Mouse (Mus musculus) E14TG2a.4 (cell line): ENCODE measurements around the gene Gal3st1.

ENCODE experiments used
- H3K27me3 ChIP-seq: 2 replicates; pipeline ENCODE4 v1.6.1; 2014; ENCODE audit warnings: low read length, control low read depth; ENCODE audit not compliant: insufficient read depth
- H3K36me3 ChIP-seq: 2 replicates; pipeline ENCODE4 v1.6.1; 2014; ENCODE audit warnings: low read length, control low read depth; ENCODE audit not compliant: insufficient read depth
- H3K4me1 ChIP-seq: replicated peaks from 2 replicates; pipeline ENCODE4 v1.6.1; 2014; ENCODE audit warnings: low read depth, low read length, control low read depth
- H3K4me3 ChIP-seq: replicated peaks from 2 replicates; pipeline ENCODE4 v1.5.1; 2014; ENCODE audit warnings: mild to moderate bottlenecking, low read length
- H3K9me3 ChIP-seq: 2 replicates; pipeline ENCODE4 v1.6.1; 2014; ENCODE audit warnings: low read length, control low read depth
- CTCF ChIP-seq: conservative IDR thresholded peaks from 2 replicates; pipeline ENCODE4 v1.5.1; 2014; ENCODE audit warnings: low read length
- NANOG ChIP-seq: IDR thresholded peaks from 2 replicates; pipeline ENCODE4 v1.6.1; 2014; ENCODE audit warnings: borderline replicate concordance, low read length, mixed read lengths
- POU5F1 ChIP-seq: IDR thresholded peaks from 2 replicates; pipeline ENCODE4 v1.6.1; 2014; ENCODE audit warnings: low read length, borderline replicate concordance

The Gal3st1 gene

DNA sequence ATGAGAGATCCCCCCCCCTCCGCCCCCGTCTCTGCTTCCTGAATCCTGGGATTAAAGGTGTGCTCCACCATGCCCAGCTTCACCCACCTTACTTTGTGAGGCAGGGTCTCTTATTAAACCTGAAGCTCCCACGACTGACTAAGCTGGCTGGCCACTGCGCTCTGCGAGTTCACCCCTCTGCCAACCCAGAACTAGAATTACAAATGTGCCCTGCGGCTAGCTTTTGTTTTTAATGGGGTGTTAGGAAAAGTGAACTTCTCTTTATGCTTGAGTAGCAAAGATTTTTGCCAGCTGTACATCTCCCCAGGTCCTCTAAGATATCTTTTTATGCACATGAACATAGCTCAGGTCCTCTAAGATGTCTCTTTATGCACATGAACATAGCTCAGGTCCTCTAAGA is 10.5 kb downstream of the Gal3st1 start:
- peaks cover 34% of the 10 kb centered on the region for H3K4me1 ChIP-seq

DNA sequence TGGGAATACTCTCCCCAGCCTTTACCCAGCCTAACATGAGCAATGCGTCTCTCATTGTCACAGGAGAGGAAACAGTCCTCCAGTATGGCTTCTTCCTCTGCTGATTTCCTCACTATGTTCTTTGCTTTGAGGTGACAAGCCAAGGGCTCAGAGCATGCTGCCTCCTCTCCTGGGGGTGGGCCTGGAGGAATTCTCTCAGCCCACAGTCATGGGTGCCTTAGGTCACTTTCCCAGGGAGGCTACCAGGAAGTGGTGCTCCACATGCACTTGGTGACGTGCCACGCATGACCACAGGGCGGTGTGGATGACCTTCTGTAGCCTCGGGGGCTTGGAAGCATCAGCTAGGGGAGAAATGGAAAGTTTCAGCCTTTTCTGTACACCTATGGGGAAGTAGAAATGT is 12.1 kb downstream of the Gal3st1 start:
- Histone ChIP-seq H3K27me3 (peaks cover 76% of the 10 kb centered on the region), H3K9me3 (no peaks in the 10 kb centered on the region), H3K4me3 (no peak overlapping the region), H3K4me1 (peaks cover 29% of the 10 kb centered on the region), H3K36me3 (no peaks in the 10 kb centered on the region)
- no peak for TF ChIP-seq NANOG
- TF ChIP-seq POU5F1, result no peak
- no peak for TF ChIP-seq CTCF

More for the DNA sequence above, 10.5 kb downstream of the Gal3st1 start:
- TF ChIP-seq POU5F1 (no peak), CTCF (no peak), NANOG (no peak)
- H3K27me3 ChIP-seq, result peaks cover 60% of the 10 kb centered on the region
- H3K36me3 ChIP-seq, result no peaks in the 10 kb centered on the region
- no peak overlapping the region for H3K4me3 ChIP-seq
- no peaks in the 10 kb centered on the region for H3K9me3 ChIP-seq

DNA sequence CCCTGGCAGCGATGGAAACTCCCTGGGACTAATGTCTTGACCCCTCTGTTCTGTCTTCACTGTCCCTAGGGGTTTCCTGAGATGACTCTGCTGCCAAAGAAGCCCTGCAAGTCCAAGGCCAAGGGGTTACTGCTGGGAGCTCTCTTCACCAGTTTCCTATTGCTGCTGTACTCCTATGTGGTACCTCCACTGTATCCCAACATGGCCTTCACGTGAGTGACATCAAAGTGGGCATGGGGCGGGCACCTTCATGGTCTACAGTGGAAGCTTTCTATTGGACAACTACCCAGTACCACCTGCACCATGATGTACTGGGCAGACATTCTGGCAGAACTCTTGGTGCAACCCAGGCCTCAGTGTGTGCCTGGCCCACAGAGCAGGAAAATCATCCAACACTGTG is 13.4 kb downstream of the Gal3st1 start:
- no peaks in the 10 kb centered on the region for H3K9me3 ChIP-seq
- TF ChIP-seq CTCF (no peak), POU5F1 (no peak), NANOG (no peak)
- no peak overlapping the region for H3K4me3 ChIP-seq
- peaks cover 74% of the 10 kb centered on the region for H3K27me3 ChIP-seq
- no peaks in the 10 kb centered on the region for H3K36me3 ChIP-seq
- peaks cover 26% of the 10 kb centered on the region for H3K4me1 ChIP-seq

DNA sequence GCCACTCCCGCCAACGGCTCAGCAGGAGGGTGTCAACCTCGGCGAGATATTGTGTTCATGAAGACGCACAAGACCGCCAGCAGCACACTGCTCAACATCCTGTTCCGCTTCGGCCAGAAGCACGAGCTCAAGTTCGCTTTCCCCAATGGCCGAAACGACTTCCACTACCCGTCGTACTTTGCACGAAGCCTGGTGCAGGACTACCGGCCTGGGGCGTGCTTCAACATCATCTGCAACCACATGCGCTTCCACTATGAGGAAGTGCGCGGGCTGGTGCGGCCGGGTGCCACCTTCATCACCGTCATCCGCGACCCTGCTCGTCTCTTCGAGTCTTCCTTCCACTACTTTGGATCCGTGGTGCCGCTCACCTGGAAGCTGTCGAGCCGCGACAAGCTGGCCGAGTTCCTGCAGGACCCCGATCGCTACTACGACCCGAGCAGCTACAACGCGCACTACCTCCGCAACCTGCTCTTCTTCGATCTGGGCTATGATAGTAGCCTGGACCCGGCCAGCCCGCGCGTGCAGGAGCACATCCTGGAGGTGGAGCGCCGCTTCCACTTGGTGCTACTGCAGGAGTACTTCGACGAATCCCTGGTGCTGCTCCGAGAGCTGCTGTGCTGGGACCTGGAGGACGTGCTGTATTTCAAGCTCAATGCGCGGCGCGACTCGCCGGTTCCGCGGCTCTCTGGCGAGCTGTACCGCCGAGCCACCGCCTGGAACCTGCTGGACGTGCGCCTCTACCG is 14.7 kb downstream of the Gal3st1 start:
- peaks cover 14% of the 10 kb centered on the region for H3K4me1 ChIP-seq
- no peaks in the 10 kb centered on the region for H3K36me3 ChIP-seq
- peak overlapping the region; percentile 71 for H3K4me3 ChIP-seq
- TF ChIP-seq NANOG (no peak), CTCF (no peak), POU5F1 (no peak)
- H3K9me3 ChIP-seq, result no peaks in the 10 kb centered on the region
- peaks cover 61% of the 10 kb centered on the region for H3K27me3 ChIP-seq

DNA sequence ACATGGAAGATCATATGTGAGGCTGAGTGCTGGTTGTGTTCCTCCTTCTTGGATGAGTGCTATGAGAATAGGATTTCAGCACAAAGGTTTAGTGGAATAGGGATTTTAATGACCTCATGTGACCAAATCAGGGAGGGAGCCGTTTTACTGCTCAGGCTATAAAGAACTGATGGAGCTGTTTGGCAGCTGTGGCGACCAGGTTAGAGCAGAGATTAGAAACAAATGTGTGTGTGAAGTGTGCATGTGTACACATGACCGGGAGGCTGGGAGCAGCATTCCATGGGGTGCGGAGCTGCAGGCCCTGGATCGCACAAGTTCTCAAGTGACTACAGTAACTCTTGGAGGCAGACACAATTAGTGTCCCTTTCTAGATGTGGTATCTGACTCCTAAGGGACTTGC is 16.1 kb downstream of the Gal3st1 start:
- Histone ChIP-seq H3K9me3 (no peaks in the 10 kb centered on the region), H3K36me3 (no peaks in the 10 kb centered on the region)
- TF ChIP-seq CTCF, result no peak
- TF ChIP-seq NANOG, result no peak
- TF ChIP-seq POU5F1, result no peak

DNA sequence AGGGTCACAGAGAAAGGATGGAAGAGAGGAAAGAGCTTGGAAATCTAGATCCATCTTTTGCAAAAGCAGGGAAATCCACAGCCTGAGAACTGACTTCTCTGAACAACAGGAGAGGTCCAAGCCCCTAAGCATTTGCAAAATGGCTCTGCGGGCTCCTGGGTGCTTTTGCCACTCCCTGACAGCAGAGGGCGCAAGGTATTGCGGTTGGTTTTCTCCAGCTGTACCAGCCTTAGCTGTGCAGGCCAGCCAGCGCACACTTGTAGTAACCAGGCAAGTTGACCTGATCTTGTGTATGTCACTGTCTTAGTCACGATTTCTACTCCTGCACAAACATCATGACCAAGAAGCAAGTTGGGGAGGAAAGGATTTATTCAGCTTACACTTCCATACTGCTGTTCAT is 18.2 kb downstream of the Gal3st1 start:
- H3K9me3 ChIP-seq, result no peaks in the 10 kb centered on the region

More for the DNA sequence above, 16.1 kb downstream of the Gal3st1 start:
- peaks cover 63% of the 10 kb centered on the region for H3K27me3 ChIP-seq
- H3K4me3 ChIP-seq, result no peak overlapping the region
- H3K4me1 ChIP-seq, result peaks cover 14% of the 10 kb centered on the region

DNA sequence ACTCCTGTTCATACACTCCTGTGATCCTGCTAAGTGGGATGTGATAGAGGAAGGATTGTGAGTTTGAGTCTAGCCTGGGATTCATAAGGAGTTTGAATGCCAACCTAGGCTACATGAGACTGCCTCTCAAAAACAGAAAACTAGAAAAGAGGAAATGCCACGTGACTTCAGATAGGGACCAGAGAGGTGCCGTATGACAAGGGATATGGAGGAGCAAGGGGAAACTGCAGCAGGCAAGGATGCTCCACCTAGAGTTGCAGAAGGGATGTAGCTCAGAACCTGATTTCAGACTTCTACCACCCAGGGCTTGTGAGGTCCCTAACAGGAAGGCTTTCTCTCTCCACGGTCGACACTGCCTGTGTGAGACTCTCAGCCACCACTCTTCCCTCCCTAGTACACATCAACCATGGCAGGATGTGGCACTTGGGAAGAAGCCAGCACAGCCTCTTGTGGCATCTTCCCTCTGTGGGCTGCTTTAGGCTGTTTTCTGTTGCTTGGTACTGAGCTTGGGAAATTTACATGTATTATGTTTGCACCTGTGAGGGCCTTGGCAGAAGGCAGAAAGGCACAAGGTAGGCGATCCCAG is 21.9 kb downstream of the Gal3st1 start:
- Histone ChIP-seq H3K36me3 (no peaks in the 10 kb centered on the region), H3K9me3 (no peaks in the 10 kb centered on the region), H3K4me1 (no peaks in the 10 kb centered on the region), H3K27me3 (peaks cover 26% of the 10 kb centered on the region), H3K4me3 (no peak overlapping the region)
- TF ChIP-seq POU5F1, result no peak
- TF ChIP-seq CTCF, result no peak
- no peak for TF ChIP-seq NANOG

More for the DNA sequence above, 18.2 kb downstream of the Gal3st1 start:
- Histone ChIP-seq H3K4me3 (no peak overlapping the region), H3K4me1 (peaks cover 14% of the 10 kb centered on the region), H3K36me3 (no peaks in the 10 kb centered on the region), H3K27me3 (peaks cover 53% of the 10 kb centered on the region)
- TF ChIP-seq NANOG, result no peak
- peak; percentile 96 for TF ChIP-seq CTCF

DNA sequence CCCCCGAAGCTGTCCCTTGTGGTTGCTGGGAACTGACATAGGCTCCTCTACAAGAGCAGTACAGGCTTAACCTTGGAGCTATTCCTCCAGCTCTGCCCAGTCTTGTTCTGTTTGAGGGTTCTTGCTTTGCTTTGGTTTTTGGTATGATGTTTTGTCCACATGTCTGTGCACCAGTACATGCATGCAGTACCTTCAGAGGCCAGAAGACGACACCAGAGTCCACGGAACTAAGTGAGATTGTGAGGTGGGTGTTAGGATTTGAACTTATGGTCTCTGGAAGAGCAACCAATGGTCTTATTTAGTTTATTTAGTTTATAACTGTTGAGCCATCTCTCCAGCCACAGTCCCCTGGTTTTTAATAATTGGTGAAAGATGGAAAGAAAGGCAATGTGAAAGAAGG is 23.0 kb downstream of the Gal3st1 start:
- Histone ChIP-seq H3K36me3 (no peaks in the 10 kb centered on the region), H3K4me3 (no peak overlapping the region), H3K9me3 (0 out of 2 replicates have a peak, but pooled peaks cover under 1% of the 10 kb centered on the region), H3K4me1 (no peaks in the 10 kb centered on the region), H3K27me3 (peaks cover 20% of the 10 kb centered on the region)
- peak; percentile 13; the same call in 1 of the 2 replicates for TF ChIP-seq CTCF
- no peak for TF ChIP-seq POU5F1
- TF ChIP-seq NANOG, result no peak
